Mouse (Mus musculus) adrenal gland, adult 10 weeks (tissue): ENCODE data around the gene Myh6. TPM values are rescaled to one million over a fixed set of nuclear protein-coding genes. Genes with fewer than 3 reads are reported as not detected.

Source experiments
- polyA plus RNA-seq: library from polyadenylated mRNA; stranded (reverse); fragments of 350-450 nt; fragmentation: Illumina TruSeq; extraction: RNeasy Lipid Tissue Mini Kit (QIAGEN cat#74804); gene quantifications from one replicate; pipeline ENCODE4 v1.2.3, GENCODE M21; 2014; ENCODE audit warnings: low read depth, low replicate concordance

Gene Myh6
- not detected for polyA plus RNA-seq

DNA sequence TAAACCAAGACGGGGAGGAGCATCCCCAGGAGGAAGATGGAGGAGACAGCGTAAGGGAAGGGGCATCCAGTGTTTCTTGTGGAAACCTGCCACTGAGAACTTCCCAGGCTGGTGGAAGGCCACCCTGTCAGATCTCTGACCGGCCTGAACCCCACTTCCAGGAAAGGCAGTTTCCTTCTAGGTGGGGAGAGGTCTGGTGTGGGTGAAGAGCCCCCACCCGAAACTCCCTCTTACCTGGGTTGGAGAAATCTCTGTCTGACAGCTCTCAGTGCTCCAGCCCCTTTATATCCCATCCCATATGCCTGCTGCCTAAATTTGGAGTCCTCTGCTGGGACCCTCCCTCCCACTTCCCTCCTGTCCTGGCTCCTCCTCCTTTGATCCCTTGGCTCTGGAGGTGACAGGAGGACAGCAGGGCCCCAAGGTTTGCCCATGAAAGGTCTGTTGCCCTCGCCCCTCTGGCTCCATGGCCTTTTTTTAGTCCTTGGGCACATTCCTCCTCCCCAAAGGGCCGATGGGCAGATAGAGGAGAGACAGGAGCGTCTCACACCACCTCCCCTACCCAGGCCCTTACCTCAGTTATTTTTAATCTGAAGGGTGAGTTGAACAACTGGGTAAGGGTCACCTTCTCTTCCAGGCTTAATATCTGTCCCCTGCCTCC lies at the start of gene Myh6:
TSS of gene Myh6 (minus strand) at position 608 of the 658 bp plus-strand sequence.

DNA sequence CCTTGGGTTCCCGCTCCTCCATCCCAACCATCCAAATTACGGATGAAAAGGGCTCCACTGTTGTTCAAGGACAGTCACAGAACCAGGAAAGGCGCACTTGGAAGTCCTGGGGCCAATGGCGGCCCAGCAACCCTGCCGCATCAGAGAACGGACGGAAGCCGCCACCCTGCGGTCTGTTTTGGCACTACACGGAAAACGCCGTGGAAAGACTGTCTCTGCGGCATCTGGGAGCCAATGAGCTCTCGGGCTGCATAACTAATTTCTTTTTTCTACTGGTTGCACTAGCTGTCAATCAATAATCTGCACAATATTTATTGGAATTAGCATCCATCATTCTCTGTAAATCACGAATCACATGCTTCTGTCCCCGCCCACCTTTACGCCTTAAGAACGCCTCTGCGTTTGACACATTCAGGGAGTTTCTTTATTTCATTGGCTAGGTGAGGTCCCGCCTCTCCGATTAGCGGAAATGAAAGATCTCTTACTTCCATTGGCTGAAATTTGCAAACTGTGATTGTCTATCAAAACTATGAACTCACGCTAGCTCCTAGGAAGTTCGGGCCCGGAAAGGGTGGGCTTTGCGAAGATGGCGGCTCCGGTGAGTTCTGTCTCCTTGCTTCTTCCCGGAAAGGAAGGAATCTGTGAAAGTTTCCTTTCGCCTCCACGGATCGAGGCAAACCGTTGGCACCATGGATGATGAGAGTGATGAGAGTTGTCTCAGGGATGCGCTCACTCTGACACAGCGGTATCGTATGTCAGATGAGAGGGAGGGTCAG lies 48.5 kb upstream of the Myh6 start, which contains the start of gene Ngdn:
TSS of gene Ngdn (plus strand) at position 464 of the 776 bp plus-strand sequence.

DNA sequence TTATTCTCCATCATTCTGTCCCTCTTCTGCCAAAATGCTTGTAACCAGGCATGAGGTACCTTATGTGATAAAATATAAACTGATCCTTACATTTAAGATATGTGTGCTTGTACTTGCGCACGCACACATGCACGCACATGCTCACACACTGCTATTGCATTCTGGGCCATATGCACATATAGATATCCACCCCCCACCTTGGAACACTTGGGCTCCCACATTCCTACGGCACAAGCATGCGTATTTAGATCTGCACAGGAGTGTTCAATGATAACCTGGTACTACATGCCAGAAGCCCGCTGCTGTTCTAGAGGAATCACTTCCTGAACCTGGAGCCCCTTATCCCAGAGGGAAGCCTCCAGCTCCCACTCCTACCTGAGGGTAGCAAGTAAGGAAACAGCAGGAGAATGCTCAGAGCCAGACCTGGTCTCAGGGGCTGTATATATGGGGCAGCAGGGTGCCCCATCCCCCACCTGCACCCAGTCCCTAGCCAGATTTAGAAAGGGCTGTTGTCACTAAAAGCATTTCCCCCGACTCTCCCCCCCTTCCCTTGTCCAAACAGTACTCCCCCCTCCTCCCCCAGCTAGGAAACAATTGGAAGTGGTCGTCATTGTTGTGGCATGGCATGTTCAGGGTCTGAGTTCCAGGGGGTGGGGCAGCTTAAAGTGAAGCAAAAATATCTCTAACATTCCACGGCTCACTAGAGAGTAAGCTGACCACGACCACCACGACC lies 27.6 kb upstream of the Myh6 start, which contains the start of gene Myh7:
TSS of gene Myh7 (minus strand) at position 491 of the 733 bp plus-strand sequence.

DNA sequence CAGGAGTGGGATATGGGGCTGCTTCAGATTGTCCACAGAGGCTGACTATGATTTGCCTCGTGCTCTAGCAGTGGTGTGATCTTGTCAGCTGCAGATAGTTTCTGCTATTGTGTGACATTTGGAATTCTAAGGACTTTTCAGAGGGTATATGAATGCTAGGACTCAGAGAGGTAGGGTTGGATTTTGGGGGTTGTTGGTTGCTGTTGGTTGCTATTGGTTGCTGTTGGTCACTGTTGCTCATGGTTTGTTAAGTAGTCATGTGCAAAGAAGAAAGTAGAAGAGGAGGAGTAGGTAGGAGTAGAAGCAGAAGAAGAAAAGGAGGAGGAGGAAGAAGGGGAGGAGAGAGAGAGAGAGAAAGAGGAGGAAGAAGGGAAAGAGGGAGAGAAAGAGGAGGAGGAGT lies 9.9 kb upstream of the Myh6 start, which contains the start of gene Gm17428:
TSS of gene Gm17428 (plus strand) at position 301 of the 400 bp plus-strand sequence.

DNA sequence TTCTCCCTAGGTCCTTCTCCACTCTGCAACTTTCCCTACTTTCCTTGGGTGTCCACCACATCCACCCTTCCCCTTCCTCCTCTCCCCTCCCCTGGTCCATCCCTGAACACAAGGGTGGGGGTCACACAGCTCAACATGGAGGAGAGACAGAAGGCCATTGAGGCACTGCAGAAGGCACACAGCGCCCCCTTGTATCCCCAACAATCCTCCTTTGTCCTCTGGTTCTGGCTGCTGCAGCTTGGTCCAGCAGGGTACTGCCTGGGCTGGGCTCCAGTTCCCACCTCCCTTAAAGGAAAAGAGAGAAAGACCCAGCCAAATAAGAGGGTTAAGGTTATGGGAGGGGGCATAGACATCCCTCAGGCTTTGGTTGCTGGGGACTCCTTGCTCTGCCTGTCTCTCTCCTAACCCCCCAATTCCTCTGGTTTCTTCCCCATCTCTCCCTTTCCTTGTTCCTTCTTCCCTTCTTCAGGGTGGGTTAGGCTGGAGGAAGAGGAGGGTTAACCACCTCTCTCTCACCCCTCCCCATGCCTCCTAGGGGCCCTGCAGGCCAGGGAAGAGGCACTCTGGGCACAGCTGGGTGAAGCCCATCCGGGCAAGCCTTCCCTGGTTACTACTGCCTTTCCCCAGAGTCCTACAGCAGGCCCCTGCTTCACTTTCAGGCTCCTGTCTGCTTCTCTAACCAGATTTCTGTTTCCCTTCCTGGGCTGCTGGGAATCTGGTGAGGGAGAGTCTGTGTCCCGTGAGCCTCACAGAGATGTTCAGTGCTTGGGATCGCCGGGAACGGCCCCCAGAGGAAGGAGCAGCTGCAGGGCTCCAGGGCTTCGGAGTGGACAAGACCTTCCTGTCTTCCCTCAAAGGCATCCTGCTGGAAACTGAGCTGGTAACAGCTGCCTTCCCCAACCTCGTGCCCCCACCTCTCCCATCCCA lies 30.6 kb downstream of the Myh6 start, which contains the start of gene Cmtm5:
TSS of gene Cmtm5 (plus strand) at position 358 of the 927 bp plus-strand sequence.

DNA sequence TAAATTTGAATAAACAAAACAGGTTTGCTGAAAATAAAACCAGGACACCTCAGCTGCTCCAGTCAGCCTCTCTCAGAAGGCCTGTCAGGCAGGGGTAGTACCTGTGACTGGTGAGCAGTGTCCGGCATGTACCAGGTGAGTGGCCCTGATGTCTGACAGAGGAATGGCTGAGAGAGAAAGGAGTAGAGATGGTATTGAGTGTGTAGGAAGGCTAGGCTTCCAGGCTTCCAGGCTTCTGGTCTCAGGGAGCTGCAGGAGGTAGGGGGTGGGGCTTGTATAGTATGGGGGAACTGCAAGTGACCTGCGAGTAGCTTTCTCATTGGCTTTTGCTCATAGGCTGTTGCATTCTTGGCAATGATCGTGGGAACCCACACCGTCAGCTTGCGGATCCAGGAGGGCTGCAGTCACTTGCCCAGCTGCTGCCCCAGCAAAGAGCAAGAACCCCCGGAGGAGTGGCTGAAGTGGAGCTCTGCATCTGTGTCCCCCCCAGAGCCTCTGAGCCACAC lies 34.0 kb downstream of the Myh6 start, which contains the start of gene Il25:
TSS of gene Il25 (plus strand) at position 51 of the 506 bp plus-strand sequence.

DNA sequence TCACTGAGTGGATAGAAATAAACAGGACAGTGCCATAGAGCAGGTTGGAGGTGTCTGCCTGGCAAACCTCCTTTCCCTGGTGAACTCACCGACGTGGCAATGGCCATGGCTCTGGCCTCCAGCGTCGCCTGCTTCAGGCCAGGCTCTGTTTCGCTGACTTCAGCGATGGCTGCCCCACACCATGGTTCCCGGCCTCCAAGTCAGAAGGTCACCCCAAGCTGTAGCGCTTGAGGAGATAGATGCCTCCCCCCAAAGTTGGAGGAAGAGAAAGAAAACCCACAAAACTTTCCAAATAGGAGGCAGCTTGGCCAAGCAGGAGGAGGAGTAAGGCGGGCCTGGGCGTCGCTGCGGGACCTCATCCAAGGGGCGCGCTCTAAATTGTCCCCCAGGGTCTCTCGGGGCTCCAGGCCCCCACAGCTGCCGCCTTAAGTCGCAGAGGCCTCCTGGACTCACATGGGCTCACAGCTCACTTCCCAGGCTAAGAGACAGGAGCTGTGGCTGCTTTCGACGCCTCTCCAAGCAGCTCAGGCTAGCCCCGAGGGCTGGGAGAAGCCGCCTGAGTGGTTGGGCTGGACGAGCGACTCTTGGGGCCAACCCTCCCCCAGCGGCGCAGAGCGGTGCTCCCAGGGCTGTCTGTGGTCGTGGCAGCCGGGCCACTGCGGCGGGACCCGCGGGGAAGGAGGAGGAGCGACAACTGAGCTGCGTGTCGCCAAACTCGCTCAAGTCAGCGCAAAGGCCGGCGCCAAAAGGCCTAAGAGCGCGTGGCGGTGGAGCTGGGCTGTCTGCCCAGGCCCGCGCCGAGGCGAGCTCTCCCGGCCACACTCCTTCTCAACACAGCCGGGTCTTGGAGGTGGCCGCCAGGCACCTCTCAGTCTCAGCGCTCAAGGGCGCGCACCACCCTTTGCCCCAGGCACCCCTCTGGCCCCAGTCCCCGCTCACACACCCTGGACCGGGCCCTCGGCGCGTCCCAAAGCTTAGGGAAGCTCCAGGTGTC lies 41.1 kb downstream of the Myh6 start, which contains the start of gene Efs:
TSS of gene Efs (minus strand) at position 778 of the 994 bp plus-strand sequence.

DNA sequence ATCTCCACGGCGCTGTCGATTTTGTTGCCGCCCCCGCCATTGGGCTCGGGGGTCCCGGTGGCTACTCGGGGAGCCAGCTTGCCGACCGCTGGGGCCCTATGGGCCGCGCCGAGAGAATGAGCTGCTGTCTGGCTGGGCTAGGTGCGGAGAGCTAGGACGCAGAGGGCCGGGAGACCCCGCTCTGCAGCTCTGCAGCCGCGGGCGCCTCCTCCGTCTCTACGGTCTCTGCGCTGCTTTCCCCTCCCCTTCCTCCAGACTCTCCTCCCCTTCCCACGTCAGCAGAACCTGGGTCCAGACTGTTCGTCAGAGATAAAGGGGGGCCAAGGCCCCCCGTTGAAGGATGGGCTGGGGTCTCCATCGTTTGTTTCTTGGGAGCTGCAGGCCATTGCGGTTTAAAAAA lies 53.8 kb downstream of the Myh6 start, which contains the start of gene Slc22a17:
TSS of gene Slc22a17 (minus strand) at position 247 of the 400 bp plus-strand sequence.

DNA sequence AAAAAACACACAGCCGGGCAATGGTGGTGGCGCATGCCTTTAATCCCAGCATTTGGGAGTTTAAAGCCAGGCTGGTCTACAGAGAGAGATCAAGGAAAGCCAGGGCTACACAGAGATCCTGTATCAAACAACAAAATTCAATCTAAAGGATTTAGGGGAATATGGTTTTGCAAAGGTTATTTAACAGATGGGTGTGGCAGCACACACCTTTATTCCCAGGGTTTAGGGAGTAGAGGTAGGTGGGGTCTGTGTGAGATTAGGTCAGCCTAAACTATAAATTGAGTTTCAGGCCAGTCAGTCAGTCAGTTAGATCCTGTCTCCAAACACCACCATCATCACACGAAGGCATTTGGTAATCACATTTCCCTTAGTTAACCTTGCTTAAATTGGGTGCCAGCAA lies 74.5 kb downstream of the Myh6 start, which contains the start of gene Pabpn1:
TSS of gene Pabpn1 (plus strand) at position 301 of the 400 bp plus-strand sequence.

Other genes with a start within 250 kb of the Myh6 start
- gene Slc7a8, start 185.0 kb downstream of the Myh6 start, polyA plus RNA-seq, result 16.3 TPM
- not detected for gene Rnf212b, start 152.8 kb downstream of the Myh6 start, polyA plus RNA-seq
- gene Homez, start 96.0 kb downstream of the Myh6 start, polyA plus RNA-seq, result 11.6 TPM
- gene Ppp1r3e, start 89.4 kb downstream of the Myh6 start, polyA plus RNA-seq, result 9.8 TPM
- 25.8 TPM for gene Bcl2l2, start 83.5 kb downstream of the Myh6 start, polyA plus RNA-seq
- not detected for gene Gm20521, start 83.5 kb downstream of the Myh6 start, polyA plus RNA-seq
- 49.7 TPM for gene Pabpn1, start 74.4 kb downstream of the Myh6 start, polyA plus RNA-seq
- 1.6 TPM for gene Slc22a17, start 53.8 kb downstream of the Myh6 start, polyA plus RNA-seq
- gene Efs, start 40.8 kb downstream of the Myh6 start, polyA plus RNA-seq, result not detected
- gene Il25, start 34.2 kb downstream of the Myh6 start, polyA plus RNA-seq, result not detected
- gene Cmtm5, start 30.7 kb downstream of the Myh6 start, polyA plus RNA-seq, result not detected
- not detected for gene Gm17428, start 10.0 kb upstream of the Myh6 start, polyA plus RNA-seq
- gene Myh7, start 27.7 kb upstream of the Myh6 start, polyA plus RNA-seq, result not detected
- gene Ngdn, start 48.5 kb upstream of the Myh6 start, polyA plus RNA-seq, result 3.3 TPM
- 0.99 TPM for gene Zfhx2, start 125.4 kb upstream of the Myh6 start, polyA plus RNA-seq
- 6.7 TPM for gene Thtpa, start 127.9 kb upstream of the Myh6 start, polyA plus RNA-seq
- gene Ap1g2, start 139.7 kb upstream of the Myh6 start, polyA plus RNA-seq, result 3.8 TPM
- gene Jph4, start 150.0 kb upstream of the Myh6 start, polyA plus RNA-seq, result 1.2 TPM